Mouse (Mus musculus) CH12.LX (cell line): Measurements from ENCODE around the gene Ppm1n.

Experiments
- CTCF ChIP-seq, 2 experiments: IDR thresholded peaks in 1 of 2; conservative IDR thresholded peaks in 1 of 2; 2 replicates each; pipeline ENCODE4 v1.5.1; 2011 to 2012; ENCODE audit warnings: low read depth in 2 of 2, low read length in 2 of 2, improper control_type of control experiment in 1 of 2, inconsistent platforms in 1 of 2, mild to moderate bottlenecking in 1 of 2, moderate library complexity in 1 of 2
- MAFK ChIP-seq: IDR thresholded peaks from 2 replicates; pipeline ENCODE4 v1.6.1; 2011; ENCODE audit warnings: low read length, improper control_type of control experiment; ENCODE audit not compliant: insufficient replicate concordance
- MAZ ChIP-seq: IDR thresholded peaks from 2 replicates; pipeline ENCODE4 v1.6.1; 2012; ENCODE audit warnings: low read depth, mild to moderate bottlenecking, inconsistent platforms, low read length, improper control_type of control experiment, moderate library complexity
- MXI1 ChIP-seq: IDR thresholded peaks from 2 replicates; pipeline ENCODE4 v1.6.1; 2011; ENCODE audit warnings: mild to moderate bottlenecking, low read depth, low read length, improper control_type of control experiment
- PAX5 ChIP-seq: IDR thresholded peaks from 2 replicates; pipeline ENCODE4 v1.6.1; 2012; ENCODE audit warnings: low read length, inconsistent platforms, mixed read lengths
- POLR2A ChIP-seq: IDR thresholded peaks from 2 replicates; pipeline ENCODE4 v1.6.1; 2011; ENCODE audit warnings: low read depth, mild to moderate bottlenecking, improper control_type of control experiment, low read length
- USF1 ChIP-seq: IDR thresholded peaks from 2 replicates; pipeline ENCODE4 v1.6.1; 2014; ENCODE audit warnings: low read depth, mild to moderate bottlenecking, inconsistent platforms, low read length, improper control_type of control experiment
- USF2 ChIP-seq: conservative IDR thresholded peaks from 2 replicates; pipeline ENCODE4 v1.6.1; 2011; ENCODE audit warnings: low read depth, low read length, improper control_type of control experiment
- ZKSCAN1 ChIP-seq: IDR thresholded peaks from 2 replicates; pipeline ENCODE4 v1.6.1; 2012; ENCODE audit warnings: low read depth, inconsistent platforms, low read length, improper control_type of control experiment, borderline replicate concordance

DNA sequence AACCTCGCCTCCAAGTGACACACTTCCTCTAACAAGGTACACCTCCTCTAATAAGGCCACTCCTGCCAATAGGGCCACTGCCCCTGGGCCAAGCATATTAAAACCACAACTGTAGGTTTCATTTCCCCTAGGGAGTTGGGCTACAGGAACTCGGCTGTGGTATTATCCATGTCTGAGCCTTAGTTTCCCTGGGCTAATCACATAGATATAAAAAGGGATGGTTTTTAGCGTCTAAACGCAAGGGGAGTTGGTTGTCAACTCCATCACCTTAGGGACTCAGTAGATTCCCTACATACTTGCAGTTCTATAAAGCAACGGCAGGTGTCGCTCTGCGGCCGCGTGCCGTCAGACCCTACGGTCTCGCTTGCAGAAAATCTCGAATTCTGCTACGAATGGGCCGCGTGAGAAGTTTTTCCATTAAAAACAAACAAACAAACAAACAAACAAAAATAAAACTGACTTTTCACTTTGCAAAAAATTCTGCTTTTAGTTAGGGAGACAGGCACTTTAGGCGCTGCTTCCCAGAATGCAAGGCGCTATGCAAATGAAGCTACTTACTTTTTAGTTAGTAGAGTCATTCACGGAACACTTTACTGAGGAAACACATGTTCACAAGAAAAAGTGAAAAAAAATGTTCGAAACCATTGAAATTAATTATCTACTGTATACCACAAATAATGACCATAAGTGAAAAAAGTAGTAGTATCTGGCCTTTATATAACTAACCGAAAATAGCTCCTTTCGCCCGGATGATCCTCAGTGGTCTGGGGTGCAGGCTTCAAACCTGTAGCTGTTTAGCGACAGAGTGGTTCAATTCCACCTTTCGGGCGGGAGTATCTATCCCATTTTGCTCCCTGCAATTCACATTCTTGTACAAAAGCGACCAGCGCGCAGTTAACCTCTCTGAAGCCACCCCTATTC is 20.9 kb upstream of the Ppm1n start:
- TF ChIP-seq MAZ = 0 out of 2 replicates have a peak, but pooled peaks have one; percentile 34
- no peak for TF ChIP-seq POLR2A
- no peak for TF ChIP-seq USF1
- TF ChIP-seq USF2 = no peak
- TF ChIP-seq MAFK = peak; percentile 97
- TF ChIP-seq CTCF (conservative IDR thresholded peaks at IDR 0.05 in 1 of 2, IDR thresholded peaks at IDR 0.05 in 1 of 2; ENCODE audit: low read depth in 2 of 2, low read length in 2 of 2) = peak; percentile 91 to 98
- no peak for TF ChIP-seq ZKSCAN1
- TF ChIP-seq MXI1 = peak; percentile 62; the same call in 1 of the 2 replicates
- no peak for TF ChIP-seq PAX5
